Mouse (Mus musculus): Measurements from ENCODE around the gene Klrb1b. TPM values are rescaled to one million over a fixed set of nuclear protein-coding genes. Genes with fewer than 3 reads are reported as not detected.

The Klrb1b gene
- total RNA-seq, 2 experiments from 2014 or later, result not detected

DNA sequence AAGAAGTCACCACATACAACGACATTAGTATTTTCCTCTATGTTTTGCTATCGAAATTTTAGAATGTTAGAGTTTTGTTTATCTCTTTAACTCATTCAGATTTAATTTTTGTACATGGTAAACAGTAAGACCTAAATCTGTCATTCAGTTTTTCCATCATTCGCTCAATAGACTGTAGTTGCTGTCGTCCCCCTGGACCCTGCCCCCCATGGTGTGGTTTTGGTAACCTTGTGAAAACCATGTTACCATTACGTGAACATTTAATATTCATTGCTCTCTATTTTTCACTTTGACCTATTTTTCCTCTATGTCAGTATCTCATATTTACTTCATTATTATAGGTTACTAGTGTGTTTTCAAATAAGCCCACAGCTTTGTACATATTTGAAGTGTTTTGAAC, 61.5 kb downstream of the Klrb1b start:
- no peak for DNase-seq
- intact Hi-C loops (cut with DNase I), result loop anchor here (2.0 kb wide), 1 partner anchor 74 kb away; no protein-coding TSS in a partner anchor

DNA sequence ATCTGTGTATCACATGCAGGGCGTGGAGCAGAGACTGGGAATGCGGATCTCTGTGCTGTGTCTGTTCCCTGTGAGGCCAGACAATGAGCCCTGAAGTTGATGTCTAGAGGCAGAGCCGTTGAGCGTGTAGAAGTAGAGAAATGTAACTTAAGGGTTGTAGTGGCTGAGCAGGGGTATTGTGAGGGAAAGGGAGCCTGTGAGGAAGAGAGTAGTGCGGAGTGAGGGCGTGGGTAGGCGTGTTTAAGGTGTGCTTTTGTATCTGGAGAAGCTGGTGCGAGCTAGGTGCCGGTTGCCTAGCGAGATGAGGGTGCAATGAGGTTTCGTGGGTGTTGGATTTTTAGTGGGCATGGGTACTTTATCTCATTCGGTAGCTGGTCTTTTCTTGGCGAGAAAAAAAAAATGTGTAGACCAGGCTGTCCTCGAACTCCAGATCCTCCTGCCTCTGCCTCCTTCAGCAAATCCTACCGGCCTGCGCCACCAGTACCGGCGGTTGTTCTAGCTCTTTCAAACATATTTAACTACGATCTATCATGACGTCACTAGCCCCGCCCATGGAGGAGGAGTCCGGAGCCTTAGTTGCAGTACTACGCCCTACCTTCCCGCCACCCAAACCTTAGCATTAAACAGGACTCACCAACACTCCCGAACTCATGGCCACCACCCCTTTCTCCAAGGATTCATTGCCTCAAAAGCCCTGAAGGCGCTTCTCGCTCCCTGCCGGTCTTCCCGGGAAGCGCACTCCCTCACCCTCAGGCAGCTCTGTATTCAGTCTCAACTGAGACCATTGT, 62.2 kb downstream of the Klrb1b start:
- peak; percentile 93 for DNase-seq
- intact Hi-C loops (cut with DNase I), result loop anchor here (2.0 kb wide), 1 partner anchor 75 kb away; no protein-coding TSS in a partner anchor

Other genes with a start within 250 kb of the Klrb1b start
- gene A2ml1, start 244.7 kb downstream of the Klrb1b start, total RNA-seq (2021), result 1 to 10 TPM; 7.8 to 8.7 TPM
- not detected for gene Klrb1a, start 202.8 kb downstream of the Klrb1b start, total RNA-seq (2021)
- not detected for gene Clec2h, start 163.9 kb downstream of the Klrb1b start, total RNA-seq (2021)
- gene Klrb1, start 103.3 kb downstream of the Klrb1b start, total RNA-seq (2021), result 1 to 10 TPM; 3.9 to 5.0 TPM
- not detected for gene Klrb1c, start 37.1 kb downstream of the Klrb1b start, total RNA-seq (2021)
- not detected for gene Gm44511, start within 50 bp of the Klrb1b start, total RNA-seq (2021)
- not detected for gene Clec2i, start 61.3 kb upstream of the Klrb1b start, total RNA-seq (2021)
- gene BC035044, start 64.8 kb upstream of the Klrb1b start, total RNA-seq (2021), result 1 to 10 TPM in 1 of 2 experiments, under 1 TPM in 1; 0.64 to 1.0 TPM
- gene Clec2g, start 108.0 kb upstream of the Klrb1b start, total RNA-seq (2021), result not detected
- under 1 TPM; 0.30 to 0.42 TPM for gene Klrb1f, start 219.6 kb upstream of the Klrb1b start, total RNA-seq (2021)